In genomic region chr2:167142282-167142681, GRCm38 (mm10) we compare ENCODE assay signal across 15 mouse cellular contexts.
"Had no signal": no experiment of that assay in that cellular context is flagged by ENCODE, and none has a peak within 500 bp of the region (broad histone marks: within the 10 kb centered on the region; RNA-seq: fewer than 3 reads in every experiment).

No protein-coding gene starts in this region.

- H3K9me3 ChIP-seq: intestine, embryonic 15.5 days; limb, embryonic 10.5 days; midbrain, embryonic 15.5 days; neural tube, embryonic 13.5 days; stomach, embryonic 15.5 days had no signal

- H3K27me3 ChIP-seq: midbrain, embryonic 15.5 days; neural tube, embryonic 13.5 days had no signal

- ATAC-seq: intestine, embryonic 15.5 days; lung, postnatal 0 days; midbrain, embryonic 15.5 days had no signal

- H3K4me3 ChIP-seq: intestine, embryonic 15.5 days; layer of hippocampus, adult 2 months; limb, embryonic 10.5 days; midbrain, embryonic 15.5 days; neural tube, embryonic 13.5 days; stomach, embryonic 15.5 days had no signal

- H3K4me2 ChIP-seq: intestine, embryonic 15.5 days; midbrain, embryonic 15.5 days; neural tube, embryonic 13.5 days; stomach, embryonic 15.5 days had no signal

- H3K27ac ChIP-seq: intestine, embryonic 15.5 days; limb, embryonic 10.5 days; midbrain, embryonic 15.5 days; neural tube, embryonic 13.5 days; stomach, embryonic 15.5 days had no signal

- H3K9ac ChIP-seq: intestine, embryonic 15.5 days; midbrain, embryonic 15.5 days; neural tube, embryonic 13.5 days; stomach, embryonic 15.5 days had no signal

- DNase-seq: kidney, adult 18-20 months; kidney, postnatal 10 days; kidney, postnatal 4 days; lung, adult 2 months; lung, postnatal 4 days; right cerebral cortex, postnatal 14 days; thymus, adult 2 months; thymus, postnatal 36 days had no signal

- H3K36me3 ChIP-seq: intestine, embryonic 15.5 days; limb, embryonic 10.5 days; midbrain, embryonic 15.5 days; neural tube, embryonic 13.5 days; stomach, embryonic 15.5 days had no signal
